Mouse (Mus musculus): ENCODE results near the gene Gnaq.

DNA sequence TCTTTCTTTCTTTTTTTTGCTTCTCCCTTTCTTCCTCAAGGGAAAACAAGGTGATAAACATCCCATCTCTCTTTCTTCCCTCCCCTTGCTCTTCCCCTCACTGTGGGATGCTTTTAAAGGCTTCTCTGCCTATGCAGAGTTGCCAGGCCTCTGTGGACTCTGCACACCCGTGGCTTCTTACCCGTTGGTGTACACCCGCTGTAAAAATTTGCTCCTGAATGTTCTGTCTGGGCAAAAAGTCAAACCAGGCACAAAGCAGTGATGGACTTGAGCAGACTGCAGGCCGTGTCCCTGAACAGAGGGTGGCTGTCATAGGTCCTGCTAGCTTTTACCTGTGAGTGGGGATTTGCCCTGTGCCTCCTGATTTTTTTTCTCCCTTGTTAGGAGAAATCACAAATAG is 154.7 kb downstream of the Gnaq start:
- TF ChIP-seq CTCF (IDR thresholded peaks at IDR 0.05; ENCODE audit: low read depth): no peak
- TF ChIP-seq EP300 (optimal IDR thresholded peaks at IDR 0.05): no peak
